Mouse (Mus musculus) olfactory bulb, adult 2 months (tissue): ENCODE results near the gene Ss18l1. TPM values are rescaled to one million over a fixed set of nuclear protein-coding genes. Genes with fewer than 3 reads are reported as not detected.

Experiments
- H3K27ac ChIP-seq: fragments of 200-500 bp; 2 replicates; pipeline ENCODE4 v1.5.1; 2012; ENCODE audit warnings: low read depth, low read length; ENCODE audit not compliant: insufficient read depth
- H3K4me1 ChIP-seq: fragments of 200-500 bp; 2 replicates; pipeline ENCODE4 v1.6.1; 2012; ENCODE audit warnings: low read length; ENCODE audit not compliant: control insufficient read depth, insufficient read depth
- H3K4me3 ChIP-seq: fragments of 200-500 bp; 2 replicates; pipeline ENCODE4 v1.5.1; 2012; ENCODE audit warnings: mild to moderate bottlenecking, low read depth, low read length, moderate library complexity; ENCODE audit not compliant: insufficient read depth
- CTCF ChIP-seq: fragments of 200-500 bp; IDR thresholded peaks from 2 replicates; pipeline ENCODE4 v1.5.1; 2012; ENCODE audit warnings: low read depth, mild to moderate bottlenecking, low read length, moderate library complexity; ENCODE audit not compliant: insufficient read depth
- POLR2A ChIP-seq: fragments of 200-500 bp; IDR thresholded peaks from 2 replicates; pipeline ENCODE4 v1.6.1; 2012; ENCODE audit warnings: mild to moderate bottlenecking, low read depth, low read length, moderate library complexity; ENCODE audit not compliant: insufficient read depth
- WGBS: fragments of 180-500 bp; shearing (Covaris S2); methylation state at CpG from one replicate; pipeline ENCODE4 v1.1.7; 2018; 5-methylcytosine and 5-hydroxymethylcytosine counted together
- polyA plus RNA-seq: library from polyadenylated mRNA; stranded (reverse); fragments of >200 nt; gene quantifications from 2 replicates; pipeline ENCODE4 v1.2.4, GENCODE M21; 2012; ENCODE audit warnings: low replicate concordance; ENCODE audit not compliant: missing spikeins, insufficient read depth, insufficient read length

Ss18l1 gene
- polyA plus RNA-seq, 1 experiment, result not detected

DNA sequence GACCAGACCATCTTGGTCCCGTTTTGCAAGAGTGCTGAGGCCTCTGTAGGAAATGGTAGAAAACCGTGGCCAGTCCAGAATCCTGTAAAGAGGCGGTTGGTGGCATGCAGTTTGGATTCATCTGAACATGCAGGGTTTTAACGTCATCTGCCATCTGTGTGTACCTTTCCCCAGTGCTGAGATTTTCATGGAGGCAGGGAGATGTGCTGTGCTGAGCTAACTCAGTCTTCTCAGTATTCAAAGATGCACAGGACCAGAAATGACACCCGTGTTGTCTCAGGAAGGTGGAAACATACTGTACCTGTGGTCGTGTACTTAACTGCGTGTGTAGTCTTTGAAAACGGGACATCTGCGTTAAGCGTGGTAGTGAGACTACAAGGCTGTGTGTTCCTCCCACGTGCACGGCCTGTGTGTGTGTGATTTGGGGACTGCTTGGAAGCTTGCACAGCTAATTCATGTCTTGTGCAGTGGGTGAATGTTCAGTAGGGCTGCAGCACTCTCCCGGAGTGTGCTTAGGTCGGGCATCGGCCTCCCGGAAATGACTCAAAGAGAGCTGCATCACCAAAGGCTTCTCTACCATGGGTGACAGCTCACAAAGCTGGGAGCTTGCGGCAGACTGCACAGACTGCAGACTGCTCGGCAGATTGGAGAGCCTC, 5.8 kb downstream of the Ss18l1 start:
- Histone ChIP-seq H3K4me3 (no peak overlapping the region), H3K4me1 (peaks cover 23% of the 10 kb centered on the region), H3K27ac (no peak overlapping the region)
- 70% methylated on average over 18 of the region's 18 CpGs for WGBS
- TF ChIP-seq POLR2A (no peak), CTCF (no peak)

DNA sequence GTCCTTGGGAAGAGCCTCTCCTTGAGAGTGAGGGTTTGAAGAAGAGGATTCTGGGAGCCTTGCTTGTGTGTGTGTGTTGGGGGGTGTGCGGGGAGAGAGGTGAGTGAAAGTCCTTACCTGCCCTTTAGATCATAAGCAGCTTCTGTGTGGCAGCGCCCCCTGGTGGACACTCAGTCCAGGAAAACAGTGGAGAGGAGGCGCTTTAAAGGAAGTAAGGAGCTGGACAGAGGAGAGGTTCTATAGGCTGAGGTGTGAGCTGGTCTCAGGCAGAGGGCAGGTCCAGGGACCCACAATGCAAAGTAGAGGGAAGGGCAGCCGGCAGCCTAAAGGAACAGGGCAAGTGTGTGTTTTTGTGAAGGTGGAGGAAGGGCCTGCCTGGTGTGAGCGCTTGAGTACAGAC, 8.7 kb downstream of the Ss18l1 start:
- WGBS, result 27% methylated on average over 5 of the region's 5 CpGs

DNA sequence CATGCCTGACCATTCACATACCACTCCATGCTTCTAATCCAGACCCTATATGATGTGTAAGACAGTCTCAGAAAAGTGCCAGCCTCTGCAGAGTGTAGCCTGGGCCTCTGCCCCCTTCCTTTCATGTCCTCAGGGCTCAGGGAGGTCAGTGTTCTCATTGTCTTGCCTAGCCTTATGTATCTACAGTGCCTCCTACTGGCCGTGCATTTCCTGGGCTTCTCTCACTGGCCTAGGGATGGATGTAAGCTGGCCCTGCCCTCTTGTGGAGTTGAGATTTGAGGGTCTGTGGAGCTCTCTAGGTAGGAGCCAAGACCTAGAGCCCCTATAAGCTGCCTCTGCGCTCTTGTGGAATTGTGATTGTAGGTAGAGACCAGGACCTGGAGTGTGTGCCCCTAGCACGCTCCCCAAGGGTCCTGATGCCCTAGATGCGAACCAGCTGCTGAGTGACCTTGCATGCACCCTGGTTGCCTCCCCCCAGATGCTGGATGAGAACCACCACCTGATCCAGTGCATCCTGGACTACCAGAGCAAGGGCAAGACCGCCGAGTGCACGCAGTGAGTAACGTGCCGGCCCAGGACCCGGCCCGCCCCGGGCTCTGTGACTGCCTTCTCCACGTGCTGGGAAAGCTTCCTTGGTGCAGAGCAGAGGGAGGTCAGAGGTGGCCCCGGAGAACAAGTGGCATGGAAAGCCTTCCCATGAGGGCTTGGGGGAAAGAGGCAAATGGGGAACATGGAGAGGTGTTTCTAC, 9.9 kb downstream of the Ss18l1 start:
- 86% methylated on average over 14 of the region's 14 CpGs for WGBS
- no peak overlapping the region for H3K4me3 ChIP-seq
- no peak for TF ChIP-seq CTCF
- H3K4me1 ChIP-seq, result peaks cover 9% of the 10 kb centered on the region
- no peak overlapping the region for H3K27ac ChIP-seq

More for the DNA sequence above, 8.7 kb downstream of the Ss18l1 start:
- H3K4me1 ChIP-seq, result peaks cover 9% of the 10 kb centered on the region
- TF ChIP-seq POLR2A (no peak; the same call in 1 of the 2 replicates), CTCF (peak; percentile 75)
- H3K4me3 ChIP-seq, result no peak overlapping the region
- no peak overlapping the region for H3K27ac ChIP-seq

DNA sequence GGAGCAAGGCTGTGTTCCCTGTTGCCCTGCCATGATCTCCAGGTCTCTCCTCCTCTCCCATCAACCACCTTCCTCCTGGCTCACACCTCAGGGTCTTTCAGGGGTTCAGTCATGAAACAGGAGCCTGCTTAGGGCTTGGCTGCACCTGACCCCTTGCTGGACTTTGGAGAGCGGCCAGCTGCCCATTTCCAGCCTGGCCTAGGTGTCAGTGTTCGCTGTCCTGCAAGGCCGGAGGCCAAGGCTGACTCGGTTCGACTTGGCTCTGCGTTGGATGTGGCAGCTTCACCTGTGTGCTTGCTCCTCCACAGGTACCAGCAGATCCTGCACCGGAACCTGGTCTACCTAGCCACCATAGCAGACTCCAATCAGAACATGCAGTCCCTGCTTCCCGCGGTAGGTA, 10.7 kb downstream of the Ss18l1 start:
- Histone ChIP-seq H3K4me3 (no peak overlapping the region), H3K27ac (no peak overlapping the region), H3K4me1 (peaks cover 9% of the 10 kb centered on the region)
- WGBS, result 96% methylated on average over 9 of the region's 9 CpGs
- TF ChIP-seq CTCF (no peak), POLR2A (no peak)

DNA sequence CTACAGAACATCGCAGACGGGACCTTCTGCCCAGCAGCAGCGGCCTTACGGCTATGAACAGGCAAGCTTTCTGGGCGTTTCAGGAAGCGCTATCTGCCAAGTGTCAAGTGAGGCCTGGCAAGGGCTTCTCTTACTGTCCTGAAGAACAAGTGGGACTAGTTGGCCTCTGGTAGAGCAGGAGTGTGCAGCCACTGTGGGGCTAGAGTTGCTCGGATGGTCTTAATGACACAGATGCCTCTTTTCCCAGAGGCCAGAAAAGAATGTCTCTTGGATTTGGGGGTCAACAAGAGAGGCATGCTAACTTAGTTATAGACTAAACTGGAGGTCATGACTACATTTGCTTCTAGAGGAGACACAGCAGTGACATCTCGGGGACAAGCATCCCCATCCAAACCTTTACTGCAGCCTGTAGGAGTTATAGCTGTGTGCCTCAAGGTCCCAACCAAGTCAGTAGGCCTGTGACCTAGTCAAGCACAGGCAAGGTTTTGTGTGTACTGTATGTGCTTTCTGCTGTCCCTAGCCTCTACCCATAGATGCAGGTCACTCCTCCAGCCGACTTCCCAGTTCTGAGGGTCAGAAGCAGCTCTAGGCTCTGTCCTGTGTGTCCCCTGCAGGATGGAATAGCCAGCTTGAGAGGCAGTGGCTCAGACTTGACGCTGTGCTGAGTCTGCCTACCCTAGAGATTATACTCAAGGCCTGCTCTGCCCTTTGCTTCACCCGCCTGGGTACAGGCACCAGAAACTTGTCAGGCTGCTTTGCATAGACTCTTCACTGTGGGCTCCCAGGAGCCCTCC, 21.2 kb downstream of the Ss18l1 start:
- Histone ChIP-seq H3K4me3 (no peak overlapping the region), H3K27ac (no peak overlapping the region), H3K4me1 (no peaks in the 10 kb centered on the region)
- no peak for TF ChIP-seq POLR2A
- TF ChIP-seq CTCF, result no peak
- 96% methylated on average over 11 of the region's 11 CpGs for WGBS

DNA sequence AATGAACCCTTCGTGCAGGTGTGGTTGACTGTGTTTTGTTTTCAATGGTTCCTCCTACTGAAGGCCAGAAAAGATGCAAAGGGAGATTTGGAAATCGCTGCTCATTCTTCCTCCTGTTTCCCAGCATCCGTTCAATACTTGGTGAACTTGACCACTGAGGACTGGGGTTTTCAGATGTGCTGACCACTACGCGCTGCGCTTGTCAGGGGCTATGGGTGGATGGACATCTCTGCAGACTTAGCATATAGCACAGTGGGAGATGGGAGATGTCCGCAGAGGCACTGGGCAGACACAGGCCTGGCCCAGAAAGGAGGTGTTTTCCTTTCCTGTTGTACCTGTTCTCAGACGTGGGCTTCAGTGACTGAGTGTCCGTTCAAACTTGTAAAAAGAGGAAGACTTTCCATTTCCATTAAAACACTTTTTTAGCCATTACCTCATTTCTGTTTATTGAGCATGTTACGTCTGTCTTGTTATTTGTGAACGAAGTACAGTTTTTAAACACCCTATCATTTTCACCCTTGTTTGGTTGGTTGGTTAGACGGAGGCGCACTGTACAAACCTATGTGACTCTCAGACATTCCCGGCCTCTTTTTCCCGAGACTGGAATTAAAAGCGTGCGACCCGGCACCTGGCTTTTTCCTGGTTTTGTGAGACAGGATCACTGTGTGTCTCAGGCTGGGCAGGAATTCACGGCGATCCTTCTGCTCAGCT, 27.6 kb downstream of the Ss18l1 start:
- TF ChIP-seq CTCF (no peak), POLR2A (no peak; the same call in 1 of the 2 replicates)
- WGBS, result 31% methylated on average over 20 of the region's 20 CpGs
- Histone ChIP-seq H3K4me1 (peaks cover 8% of the 10 kb centered on the region), H3K27ac (peak overlapping the region; percentile 63; the same call in 1 of the 2 replicates), H3K4me3 (peak overlapping the region; percentile 60)

DNA sequence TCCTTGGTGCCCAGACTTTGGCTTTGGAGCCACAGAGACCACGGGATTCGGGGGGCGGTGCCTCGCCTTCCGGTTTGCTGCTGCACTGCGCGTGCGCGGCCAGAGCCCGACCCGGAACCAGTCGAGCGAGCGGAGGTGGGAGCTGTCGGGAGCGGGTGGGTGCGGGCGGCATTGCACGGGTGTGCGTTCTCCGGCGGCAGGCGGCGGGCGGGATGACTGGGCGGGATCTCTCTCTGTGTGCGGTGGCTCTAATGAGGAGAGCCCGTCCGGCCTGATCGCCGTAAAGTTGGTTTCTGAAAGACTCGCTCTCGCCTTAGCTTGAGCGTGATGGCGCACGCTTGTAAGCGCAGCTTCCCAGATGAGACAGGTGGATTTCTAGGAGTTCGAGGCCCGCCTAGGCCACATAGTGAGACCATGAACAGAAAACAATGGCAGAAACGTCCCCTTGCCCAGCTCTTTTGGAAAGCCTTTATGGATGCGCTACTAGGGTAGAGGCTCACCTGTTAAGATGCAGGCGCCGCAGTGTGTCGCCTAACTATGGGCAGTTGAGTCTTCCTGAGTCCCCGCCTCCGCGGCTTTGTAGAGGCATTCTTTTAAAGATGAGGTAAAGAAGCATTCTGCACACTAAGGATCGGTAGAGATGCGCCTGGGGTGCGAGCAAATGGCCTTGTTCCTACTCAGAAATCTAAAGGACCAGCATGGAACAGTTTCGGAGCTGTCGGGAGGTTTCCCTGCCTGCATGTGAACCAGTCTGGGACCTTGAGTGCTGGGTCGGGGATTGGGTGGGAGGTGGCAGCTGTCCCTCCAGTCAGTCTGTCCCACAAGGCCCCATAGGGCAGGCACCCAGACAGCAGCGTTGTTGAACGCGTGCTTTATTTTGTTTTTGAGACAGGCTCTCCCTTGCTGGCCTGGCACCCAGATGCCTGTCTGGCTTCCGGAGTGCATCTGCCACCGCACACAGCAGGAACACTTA, 28.5 kb downstream of the Ss18l1 start, which contains the start of gene Mtg2:
Gene Mtg2, plus strand, starts transcription at position 108 of the 973 bp plus-strand sequence.
- Histone ChIP-seq H3K27ac (peak within 1 kb of the TSS; percentile 63; the same call in 1 of the 2 replicates), H3K4me1 (peaks cover 8% of the 10 kb centered on the region), H3K4me3 (peak within 1 kb of the TSS; percentile 60)
- WGBS, result 1% methylated on average over 58 of the region's 58 CpGs
- TF ChIP-seq CTCF (no peak), POLR2A (peak; percentile 59)
